Mouse (Mus musculus) cerebral cortex, adult 2 months (tissue): Measurements from ENCODE around the gene Ptbp3.

ENCODE experiments used
- WGBS: fragments of 180-500 bp; shearing (Covaris S2); methylation state at CpG from one replicate; pipeline ENCODE4 v1.1.7; 2018; 5-methylcytosine and 5-hydroxymethylcytosine counted together

The Ptbp3 gene

DNA sequence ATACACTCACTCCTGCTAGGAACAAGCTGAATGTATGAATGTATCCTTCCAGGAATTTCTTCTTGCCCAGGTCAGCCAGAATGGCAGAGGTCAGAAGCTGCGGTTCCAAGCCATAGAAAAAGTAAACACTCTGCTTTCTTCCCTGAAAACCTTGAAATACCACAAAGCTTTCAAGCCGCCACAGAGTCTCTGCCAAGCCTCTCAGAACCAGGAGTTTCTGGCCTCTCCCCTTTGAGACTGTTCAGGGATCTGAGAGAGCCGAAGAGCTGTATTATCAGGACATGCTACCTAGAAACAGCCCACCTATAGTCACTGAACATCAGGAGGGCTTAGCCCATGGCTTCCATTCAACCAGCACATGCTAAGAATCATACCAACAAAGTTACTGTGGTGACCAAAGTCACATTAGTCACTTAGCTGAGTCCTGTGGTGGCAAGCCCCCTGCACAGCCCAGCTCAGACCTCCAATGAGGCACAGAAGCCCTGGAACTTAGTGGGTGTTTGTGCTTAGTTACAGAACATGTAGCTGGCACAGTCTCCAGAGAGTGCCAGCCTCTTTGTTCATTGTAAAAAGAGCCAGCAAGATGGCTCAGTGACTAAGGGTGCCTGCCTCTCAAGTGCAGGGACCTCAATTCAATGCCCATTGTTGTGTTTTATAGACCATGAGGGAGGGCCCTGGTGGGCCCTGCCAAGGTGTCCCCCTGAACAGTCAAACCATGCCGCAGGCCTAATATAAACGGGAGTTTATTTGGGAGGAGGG, 127.0 kb downstream of the Ptbp3 start:
- 56% methylated on average over 5 of the region's 5 CpGs for WGBS
